Mouse (Mus musculus) layer of hippocampus, postnatal 10 days (tissue): ENCODE results near the gene Rpl10. TPM values are rescaled to one million over a fixed set of nuclear protein-coding genes. Genes with fewer than 3 reads are reported as not detected.
A peak's percentile ranks its signal among the peaks of the same experiment; 100 is the strongest.

Experiments used
- DNase-seq, 2 experiments: peaks; one replicate each; pipeline ENCODE4 v3.0.0; 2021; ENCODE audit warnings: low spot score in 2 of 2
- microRNA-seq, 2 experiments: library from miRNA; unstranded; fragments of <30 nt; microRNA quantifications; one replicate each; pipeline ENCODE4 v1.2.0; 2021
- total RNA-seq, 2 experiments: library from RNA; stranded (reverse); gene quantifications; 2 replicates each; pipeline ENCODE4 v1.2.3; 2021

Gene Rpl10
- total RNA-seq, 2 experiments from 2014 or later, result 203 to 222 TPM

DNA sequence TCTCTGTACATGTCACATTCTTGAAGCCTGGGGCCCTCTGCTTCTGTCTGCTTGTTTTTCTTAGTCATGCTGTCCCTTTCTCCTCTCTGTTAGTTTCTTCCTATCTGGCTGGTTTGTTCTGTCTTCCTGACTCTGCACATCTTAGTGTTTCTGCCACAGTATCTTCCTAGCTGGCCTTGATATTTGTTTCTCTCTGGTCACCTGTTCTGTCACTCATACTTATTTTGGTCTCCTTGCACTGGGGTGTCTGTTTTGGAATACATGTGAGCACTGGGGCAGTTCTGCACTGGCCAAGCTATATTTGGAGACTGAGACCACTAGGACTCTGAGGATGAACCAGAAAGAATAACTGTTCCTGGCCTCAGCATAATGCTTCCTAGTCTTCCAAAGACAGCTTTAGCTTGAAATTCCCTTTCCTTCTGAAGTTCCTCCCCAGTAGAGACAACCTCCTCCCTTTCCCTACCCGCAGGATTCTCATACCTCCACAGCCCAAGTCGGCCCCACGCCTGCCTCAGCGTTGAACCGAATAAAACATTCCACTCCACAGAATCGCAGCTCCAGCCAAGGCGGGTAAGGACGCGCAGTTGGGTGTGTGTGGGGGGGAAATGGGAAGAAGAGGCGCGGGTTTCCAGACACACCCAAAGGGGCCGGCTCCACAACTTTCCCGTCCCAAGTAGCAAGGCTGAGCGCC lies 10.6 kb downstream of the Rpl10 start:
- DNase-seq, result no peak

GRCm38 (mm10) chrX:74281732-74282394 lies 11.3 kb downstream of the Rpl10 start, which contains the start of the genes Taz and Dnase1l1:
Taz (plus strand) TSS chrX:74281912.
Dnase1l1 (minus strand) TSS chrX:74282337.
- DNase-seq, result peak; percentile 14 to 34

GRCm38 (mm10) chrX:74282395-74283091 lies 11.9 kb downstream of the Rpl10 start:
- peak; percentile 78 to 85 for DNase-seq

- DNase-seq, result no peak
These were observed 12.5 kb downstream of the Rpl10 start for GRCm38 (mm10) chrX:74283092-74283437.

- DNase-seq, result no peak
These were observed 22.8 kb downstream of the Rpl10 start for GRCm38 (mm10) chrX:74293431-74293830.

- peak; percentile 92 to 93 for DNase-seq
These were observed 26.2 kb downstream of the Rpl10 start, which contains the start of gene Atp6ap1 for GRCm38 (mm10) chrX:74296538-74297448. Atp6ap1 (plus strand) TSS chrX:74297097.

DNA sequence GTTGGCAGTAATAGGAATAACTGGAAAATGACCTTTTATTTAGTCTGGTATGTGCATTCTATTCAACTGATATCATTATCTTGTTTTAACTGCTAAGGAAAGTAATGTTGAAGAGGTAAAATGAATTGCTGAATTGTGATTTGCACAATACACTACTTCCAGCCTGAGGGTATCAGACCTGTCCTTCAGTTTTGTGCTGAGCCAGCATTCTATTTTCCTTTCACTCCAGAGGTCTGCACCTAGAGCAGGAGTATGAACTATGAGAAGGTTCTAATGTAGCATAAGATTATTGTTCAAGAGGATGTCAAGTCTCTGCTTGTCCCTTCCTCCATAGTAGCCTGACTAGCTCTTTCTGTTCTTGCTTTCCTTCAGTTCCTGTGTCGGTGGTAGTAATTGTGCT lies 27.7 kb downstream of the Rpl10 start:
- no peak for DNase-seq

DNA sequence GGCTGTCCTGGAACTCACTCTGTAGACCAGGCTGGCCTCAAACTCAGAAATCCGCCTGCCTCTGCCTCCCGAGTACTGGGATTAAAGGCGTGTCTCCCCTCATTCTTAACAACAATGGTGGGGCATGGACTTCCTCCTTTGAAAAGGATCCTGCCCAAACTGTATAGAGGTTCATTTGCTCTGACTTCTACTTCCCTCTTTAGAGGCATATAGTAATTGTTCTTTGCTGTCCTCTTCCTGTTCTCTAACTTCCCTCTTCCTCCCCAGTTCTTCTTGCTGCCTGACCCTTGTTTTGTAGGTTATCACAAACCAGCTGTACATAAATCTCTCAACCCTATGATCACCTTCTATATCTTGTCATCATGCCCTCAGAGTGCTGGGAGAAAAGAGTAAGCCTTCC lies 29.1 kb downstream of the Rpl10 start:
- DNase-seq, result no peak

GRCm38 (mm10) chrX:74304867-74305700 lies 34.5 kb downstream of the Rpl10 start, which contains the start of gene Gdi1:
Gdi1 (plus strand) TSS chrX:74304998.
- peak; percentile 72 to 79 for DNase-seq

- peak; percentile 79 to 83 for DNase-seq
These were observed 42.2 kb downstream of the Rpl10 start, which contains the start of gene Fam50a for GRCm38 (mm10) chrX:74312540-74313464. Fam50a (plus strand) TSS chrX:74313033.

Small RNAs within 50 kb of the gene (microRNA-seq; reads per million reads assigned to microRNA genes)
- gene Mir7091 (0.20 to 0.67 reads per million in 2 experiments), gene Mir7092 (0 reads per million in 2 experiments)

Other genes with a start within 250 kb of the Rpl10 start
- 10 to 100 TPM; 52.5 to 52.9 TPM for gene Irak1, start 246.9 kb upstream of the Rpl10 start, total RNA-seq
- gene Opn1mw, start 143.3 kb upstream of the Rpl10 start, total RNA-seq, result not detected
- gene Mecp2, start 135.4 kb upstream of the Rpl10 start, total RNA-seq, result 10 to 100 TPM; 74.3 to 75.1 TPM
- not detected for gene Tex28, start 103.0 kb upstream of the Rpl10 start, total RNA-seq
- not detected for gene Tktl1, start 93.6 kb upstream of the Rpl10 start, total RNA-seq
- gene Flna, start 21.0 kb upstream of the Rpl10 start, total RNA-seq, result 100 to 1,000 TPM; 210 to 252 TPM
- 10 to 100 TPM; 36.0 to 44.7 TPM for gene Emd, start 16.1 kb upstream of the Rpl10 start, total RNA-seq
- gene Taz, start 11.1 kb downstream of the Rpl10 start, total RNA-seq, result 10 to 100 TPM; 54.6 to 54.7 TPM
- 1 to 10 TPM; 2.8 to 3.5 TPM for gene Dnase1l1, start 11.5 kb downstream of the Rpl10 start, total RNA-seq
- gene Atp6ap1, start 26.3 kb downstream of the Rpl10 start, total RNA-seq, result 100 to 1,000 TPM; 276 to 278 TPM
- 100 to 1,000 TPM; 633 to 694 TPM for gene Gdi1, start 34.2 kb downstream of the Rpl10 start, total RNA-seq
- 10 to 100 TPM; 42.3 to 47.6 TPM for gene Fam50a, start 42.2 kb downstream of the Rpl10 start, total RNA-seq
- 10 to 100 TPM; 79.2 to 80.1 TPM for gene Plxna3, start 58.3 kb downstream of the Rpl10 start, total RNA-seq
- gene Lage3, start 82.8 kb downstream of the Rpl10 start, total RNA-seq, result 10 to 100 TPM; 32.2 to 37.2 TPM
- gene Ubl4a, start 102.4 kb downstream of the Rpl10 start, total RNA-seq, result 10 to 100 TPM; 51.9 to 54.7 TPM
- 1 to 10 TPM; 2.3 to 2.5 TPM for gene Slc10a3, start 102.5 kb downstream of the Rpl10 start, total RNA-seq
- 10 to 100 TPM; 17.0 to 23.0 TPM for gene Fam3a, start 122.5 kb downstream of the Rpl10 start, total RNA-seq
- gene Ikbkg, start 122.5 kb downstream of the Rpl10 start, total RNA-seq, result 10 to 100 TPM; 45.4 to 51.6 TPM
- 10 to 100 TPM; 35.3 to 36.3 TPM for gene G6pdx, start 158.4 kb downstream of the Rpl10 start, total RNA-seq
- gene Gm6880, start 210.6 kb downstream of the Rpl10 start, total RNA-seq, result not detected